Mouse (Mus musculus): ENCODE data around the gene Ric3.
A peak's percentile ranks its signal among the peaks of the same experiment; 100 is the strongest.
"Not testable (repeated sequence)": the region's sequence is repeated elsewhere in the genome, so short reads cannot be mapped to it uniquely, and the experiment has no call there.

Gene Ric3

GRCm38 (mm10) chr7:109083113-109083812, at the start of gene Ric3:
Gene Ric3, minus strand, starts transcription at chr7:109083331.
- DNase-seq, result peak; percentile 49

- DNase-seq, result no peak
Measured at GRCm38 (mm10) chr7:109131565-109131964, 48.4 kb upstream of the Ric3 start.

- DNase-seq, result no peak
Measured at GRCm38 (mm10) chr7:109129946-109130686, 47.0 kb upstream of the Ric3 start.

- no peak for DNase-seq
Measured at GRCm38 (mm10) chr7:109129442-109129841, 46.3 kb upstream of the Ric3 start.

GRCm38 (mm10) chr7:109115929-109116328, 32.8 kb upstream of the Ric3 start:
- DNase-seq, result no peak

GRCm38 (mm10) chr7:109115488-109115887, 32.4 kb upstream of the Ric3 start:
- DNase-seq, result not testable (repeated sequence)

GRCm38 (mm10) chr7:109114950-109115349, 31.8 kb upstream of the Ric3 start:
- DNase-seq, result no peak

- no peak for DNase-seq
Measured at GRCm38 (mm10) chr7:109111000-109111399, 27.9 kb upstream of the Ric3 start.

- DNase-seq, result no peak
Measured at GRCm38 (mm10) chr7:109104894-109105293, 21.8 kb upstream of the Ric3 start.

- DNase-seq, result no peak
Measured at GRCm38 (mm10) chr7:109101167-109101566, 18.0 kb upstream of the Ric3 start.

GRCm38 (mm10) chr7:109098145-109099018, 15.3 kb upstream of the Ric3 start:
- DNase-seq, result peak; percentile 7

- DNase-seq, result no peak
Measured at GRCm38 (mm10) chr7:109097203-109097602, 14.1 kb upstream of the Ric3 start.

GRCm38 (mm10) chr7:109096618-109097017, 13.5 kb upstream of the Ric3 start:
- DNase-seq, result no peak

GRCm38 (mm10) chr7:109094294-109094693, 11.2 kb upstream of the Ric3 start:
- no peak for DNase-seq

- not testable (repeated sequence) for DNase-seq
Measured at GRCm38 (mm10) chr7:109091316-109091715, 8.2 kb upstream of the Ric3 start.

GRCm38 (mm10) chr7:109086946-109087345, 3.8 kb upstream of the Ric3 start:
- DNase-seq, result no peak

- no peak for DNase-seq
Measured at GRCm38 (mm10) chr7:109083813-109084184, 668 bp upstream of the Ric3 start.

- peak; percentile 20 for DNase-seq
Measured at GRCm38 (mm10) chr7:109082269-109083112, 640 bp downstream of the Ric3 start.

- DNase-seq, result no peak
Measured at GRCm38 (mm10) chr7:109072326-109072725, 10.8 kb downstream of the Ric3 start.

GRCm38 (mm10) chr7:109069641-109070040, 13.5 kb downstream of the Ric3 start:
- no peak for DNase-seq

- no peak for DNase-seq
Measured at GRCm38 (mm10) chr7:109059536-109059935, 23.6 kb downstream of the Ric3 start.

- DNase-seq, result no peak
Measured at GRCm38 (mm10) chr7:109050831-109051230, 32.3 kb downstream of the Ric3 start.

Data from kidney, adult 18-20 months (tissue).